Mouse (Mus musculus) midbrain, embryonic 15.5 days (tissue): ENCODE data around the gene Dyx1c1. TPM values are rescaled to one million over a fixed set of nuclear protein-coding genes. Genes with fewer than 3 reads are reported as not detected.

Source experiments
- ATAC-seq: fragments of 200-750 bp; cut with Nextera tagmentation; replicated peaks from 2 replicates; pipeline ENCODE4 v1.8.0; 2017; ENCODE audit warnings: moderate TSS enrichment
- H3K27ac ChIP-seq: fragments of 300-500 bp; sonication (generic); 2 replicates; pipeline ENCODE4 v1.5.1; 2015; ENCODE audit warnings: mild to moderate bottlenecking, inconsistent platforms
- H3K27me3 ChIP-seq: fragments of 300-500 bp; sonication (generic); replicated peaks from 2 replicates; pipeline ENCODE4 v1.6.1; 2015; ENCODE audit warnings: inconsistent platforms
- H3K36me3 ChIP-seq: fragments of 300-500 bp; sonication (generic); replicated peaks from 2 replicates; pipeline ENCODE4 v1.6.1; 2015; ENCODE audit warnings: inconsistent platforms
- H3K4me1 ChIP-seq: fragments of 300-500 bp; sonication (generic); 2 replicates; pipeline ENCODE4 v1.6.1; 2015; ENCODE audit warnings: inconsistent platforms
- H3K4me2 ChIP-seq: fragments of 300-500 bp; sonication (generic); 2 replicates; pipeline ENCODE4 v1.6.1; 2015; ENCODE audit warnings: inconsistent platforms, mild to moderate bottlenecking, moderate library complexity
- H3K4me3 ChIP-seq: fragments of 300-500 bp; sonication (generic); 2 replicates; pipeline ENCODE4 v1.5.1; 2015; ENCODE audit warnings: mild to moderate bottlenecking, inconsistent platforms
- H3K9ac ChIP-seq: fragments of 300-500 bp; sonication (generic); 2 replicates; pipeline ENCODE4 v1.6.1; 2015; ENCODE audit warnings: mild to moderate bottlenecking, inconsistent platforms
- H3K9me3 ChIP-seq: fragments of 300-500 bp; sonication (generic); 2 replicates; pipeline ENCODE4 v1.6.1; 2016; ENCODE audit warnings: inconsistent platforms
- WGBS: fragments of 180-500 bp; shearing (Covaris S2); methylation state at CpG from one replicate; pipeline ENCODE4 v1.1.7; 2015; ENCODE audit warnings: mixed read lengths; 5-methylcytosine and 5-hydroxymethylcytosine counted together
- polyA plus RNA-seq: library from polyadenylated mRNA; unstranded; fragments of >200 nt; fragmentation: Nextera tagmentation; extraction: Ambion mirVana; gene quantifications from 2 replicates; pipeline ENCODE4 v1.2.1, GENCODE M21; 2015

The Dyx1c1 gene
- polyA plus RNA-seq, 1 experiment from 2014 or later = 2.5 TPM

DNA sequence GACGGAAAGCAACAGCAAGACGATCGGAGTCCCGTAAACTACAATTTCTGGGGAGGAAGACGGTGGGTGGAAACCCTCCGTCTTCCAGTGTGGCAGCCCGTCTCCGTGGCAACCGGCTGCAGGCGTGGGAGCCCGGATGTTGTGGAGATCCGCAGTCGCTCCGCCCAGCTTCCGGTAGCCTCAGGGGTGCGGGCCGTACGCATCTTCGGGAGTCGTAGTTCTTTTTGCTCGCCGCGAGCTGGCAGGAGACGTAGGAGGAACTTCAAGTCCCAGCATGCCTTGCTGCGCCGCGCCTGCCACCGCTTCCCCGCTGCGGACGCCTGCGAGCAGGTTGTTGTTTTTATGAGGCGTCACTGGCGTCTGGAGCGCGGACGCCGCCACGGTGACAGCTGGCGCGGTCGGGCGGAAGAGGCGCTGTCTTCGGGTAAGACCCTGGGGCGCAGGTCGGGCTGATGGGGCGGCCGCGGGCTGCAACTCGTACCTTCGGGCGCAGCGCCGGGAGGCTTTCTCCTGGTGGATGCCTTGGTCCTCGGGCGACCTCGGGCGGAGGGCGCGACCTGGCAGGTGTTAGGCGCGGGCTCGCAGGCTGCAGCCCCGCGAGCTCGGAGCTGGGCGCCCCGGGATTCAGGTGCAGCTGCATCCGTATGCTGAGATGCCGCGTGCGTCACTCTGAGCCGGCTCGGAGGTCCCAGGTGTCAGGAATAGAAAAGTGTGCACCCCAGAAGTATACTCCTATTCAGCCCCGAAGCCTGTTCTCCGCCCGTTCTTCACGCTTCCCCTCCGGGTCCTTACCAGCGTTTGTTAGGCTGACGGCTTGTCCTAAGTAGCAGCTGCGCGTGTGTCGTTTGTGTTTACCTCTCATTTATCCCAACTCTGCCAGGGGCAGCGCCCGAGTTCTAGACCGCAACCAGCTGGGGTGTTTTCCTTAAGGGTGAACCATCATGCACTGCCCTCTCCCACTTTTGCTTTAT is 26.9 kb downstream of the Dyx1c1 start, which contains the start of the genes Ccpg1os and Ccpg1:
Gene Ccpg1os, minus strand, starts transcription at position 133 of the 971 bp plus-strand sequence.
Gene Ccpg1, plus strand, starts transcription at position 180 of the 971 bp plus-strand sequence.
- H3K27ac ChIP-seq = peak within 1 kb of the TSS; percentile 90
- ATAC-seq = peak; percentile 100
- peak within 1 kb of the TSS; percentile 82 for H3K4me2 ChIP-seq
- peaks cover 17% of the 10 kb centered on the region for H3K4me1 ChIP-seq
- no peaks in the 10 kb centered on the region for H3K9me3 ChIP-seq
- H3K36me3 ChIP-seq = no peaks in the 10 kb centered on the region
- no peaks in the 10 kb centered on the region for H3K27me3 ChIP-seq
- WGBS = 0% methylated on average over 84 of the region's 88 CpGs
- H3K4me3 ChIP-seq = peak within 1 kb of the TSS; percentile 98
- H3K9ac ChIP-seq = peak within 1 kb of the TSS; percentile 91

DNA sequence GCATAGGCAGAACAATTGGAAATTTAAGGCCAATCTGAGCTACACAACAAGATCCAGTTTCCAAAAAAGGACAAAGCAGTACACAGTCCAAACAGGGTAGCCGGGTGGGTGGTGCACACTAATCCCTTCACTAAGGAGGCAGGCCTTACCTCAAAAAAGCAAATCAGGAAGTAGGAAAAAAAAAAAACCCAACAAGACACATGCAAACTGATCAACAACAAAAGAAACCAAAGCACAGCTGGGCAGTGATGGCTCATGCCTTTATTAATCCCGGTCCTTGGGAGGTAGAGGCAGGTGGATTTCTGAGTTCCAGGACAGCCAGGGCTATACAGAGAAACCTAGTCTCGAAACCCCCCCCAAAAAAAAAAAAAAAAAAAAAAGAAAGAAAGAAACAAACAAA is 29.1 kb downstream of the Dyx1c1 start:
- no peaks in the 10 kb centered on the region for H3K27me3 ChIP-seq
- no peak for ATAC-seq
- no peak overlapping the region for H3K4me2 ChIP-seq
- no peaks in the 10 kb centered on the region for H3K9me3 ChIP-seq
- WGBS = 51% methylated on average over 3 of the region's 3 CpGs
- no peak overlapping the region for H3K27ac ChIP-seq
- no peak overlapping the region for H3K4me3 ChIP-seq
- no peaks in the 10 kb centered on the region for H3K36me3 ChIP-seq
- H3K4me1 ChIP-seq = peaks cover 17% of the 10 kb centered on the region
- no peak overlapping the region for H3K9ac ChIP-seq

DNA sequence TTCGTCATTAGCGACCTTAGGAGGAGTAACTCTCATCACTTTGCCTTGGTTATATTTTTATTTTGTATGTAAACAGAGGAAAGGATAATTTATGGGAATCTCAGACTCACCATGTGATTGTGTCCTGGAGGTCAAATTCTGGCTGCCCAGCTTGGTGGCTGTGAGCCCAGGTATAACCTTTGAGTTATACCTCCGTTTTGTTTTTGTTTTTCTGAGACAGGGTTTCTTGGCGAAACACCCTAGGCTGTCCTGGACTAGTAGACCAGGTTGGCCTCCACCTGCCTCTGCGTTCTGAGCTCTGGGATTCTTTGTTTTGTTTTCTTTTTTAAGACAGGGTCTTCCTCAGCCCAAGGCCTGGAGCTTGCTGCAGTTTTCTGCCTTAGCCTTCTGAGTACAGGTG is 30.1 kb downstream of the Dyx1c1 start:
- 88% methylated on average over 5 of the region's 5 CpGs for WGBS
- H3K9me3 ChIP-seq = no peaks in the 10 kb centered on the region
- ATAC-seq = no peak
- H3K36me3 ChIP-seq = no peaks in the 10 kb centered on the region
- H3K27me3 ChIP-seq = no peaks in the 10 kb centered on the region
- no peak overlapping the region for H3K4me2 ChIP-seq
- H3K9ac ChIP-seq = no peak overlapping the region
- no peak overlapping the region for H3K4me3 ChIP-seq
- H3K4me1 ChIP-seq = peaks cover 17% of the 10 kb centered on the region
- H3K27ac ChIP-seq = no peak overlapping the region

DNA sequence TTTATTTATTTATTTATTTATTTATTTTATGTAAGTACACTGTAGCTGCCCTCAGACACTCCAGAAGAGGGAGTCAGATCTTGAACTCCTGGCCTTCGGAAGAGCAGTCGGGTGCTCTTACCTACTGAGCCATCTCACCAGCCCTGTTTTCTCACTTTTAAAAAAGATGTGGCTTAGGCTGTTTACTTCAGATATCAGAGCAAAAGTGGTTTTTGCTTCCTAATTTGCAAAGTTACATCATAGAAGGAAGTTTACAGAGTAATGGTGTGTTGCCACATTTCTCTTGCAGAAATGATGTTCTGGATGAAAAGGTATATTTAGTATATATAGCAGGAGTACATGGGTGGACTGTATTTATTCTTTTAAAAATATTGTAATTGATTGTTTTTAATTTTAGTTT is 32.8 kb downstream of the Dyx1c1 start:
- H3K9me3 ChIP-seq = no peaks in the 10 kb centered on the region
- no peaks in the 10 kb centered on the region for H3K36me3 ChIP-seq
- WGBS = 95% methylated on average over 2 of the region's 2 CpGs
- no peak overlapping the region for H3K4me2 ChIP-seq
- H3K27ac ChIP-seq = no peak overlapping the region
- H3K4me3 ChIP-seq = no peak overlapping the region
- ATAC-seq = no peak
- H3K4me1 ChIP-seq = peaks cover 5% of the 10 kb centered on the region
- no peak overlapping the region for H3K9ac ChIP-seq
- H3K27me3 ChIP-seq = no peaks in the 10 kb centered on the region

DNA sequence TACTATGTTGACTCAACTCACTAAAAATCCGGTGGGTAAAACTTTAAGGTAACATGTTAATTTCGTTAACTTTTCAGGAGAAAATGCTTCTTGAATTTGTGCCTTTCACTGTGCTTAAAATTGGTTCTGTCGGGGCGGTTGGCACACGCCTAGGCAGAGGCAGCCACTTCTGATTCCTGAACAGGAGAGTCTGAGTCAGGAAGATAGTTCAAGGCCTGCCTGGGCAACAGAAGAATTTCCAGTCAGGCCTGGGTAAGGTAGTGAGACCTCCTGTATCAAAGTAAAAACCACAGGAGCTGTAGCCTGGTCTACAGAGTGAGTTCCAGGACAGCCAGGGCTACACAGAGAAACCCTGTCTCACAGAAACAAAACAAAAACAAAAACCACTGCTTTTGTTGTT is 34.0 kb downstream of the Dyx1c1 start:
- Histone ChIP-seq H3K4me3 (no peak overlapping the region), H3K36me3 (no peaks in the 10 kb centered on the region), H3K9me3 (no peaks in the 10 kb centered on the region), H3K4me2 (no peak overlapping the region), H3K4me1 (no peaks in the 10 kb centered on the region), H3K27ac (no peak overlapping the region), H3K27me3 (no peaks in the 10 kb centered on the region), H3K9ac (no peak overlapping the region)
- ATAC-seq = no peak
- 90% methylated on average over 5 of the region's 5 CpGs for WGBS

DNA sequence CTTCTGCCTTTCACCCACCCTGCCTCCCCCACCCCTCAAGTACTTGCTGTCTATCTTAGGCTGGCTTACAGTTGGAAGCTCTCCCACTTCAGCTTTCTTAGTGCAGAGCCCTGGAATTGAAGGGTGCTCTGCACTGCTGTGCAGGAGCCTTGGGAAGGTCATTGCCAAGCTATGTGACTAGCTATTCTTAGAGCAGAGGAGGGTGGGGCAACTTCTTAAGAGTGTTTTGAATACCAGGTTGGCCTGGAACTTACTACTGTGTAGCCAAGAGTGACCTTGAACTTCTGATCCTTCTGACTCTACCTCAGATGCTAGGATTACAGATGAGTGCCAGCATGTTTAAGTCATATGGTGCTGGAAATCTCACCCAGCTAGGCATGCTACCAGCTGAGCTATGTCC is 37.6 kb downstream of the Dyx1c1 start:
- H3K36me3 ChIP-seq = peaks cover 14% of the 10 kb centered on the region; the same call in 1 of the 2 replicates
- ATAC-seq = no peak
- no peaks in the 10 kb centered on the region for H3K27me3 ChIP-seq
- no peaks in the 10 kb centered on the region for H3K4me1 ChIP-seq
- no peak overlapping the region for H3K27ac ChIP-seq
- no peak overlapping the region for H3K9ac ChIP-seq
- no peaks in the 10 kb centered on the region for H3K9me3 ChIP-seq
- no peak overlapping the region for H3K4me3 ChIP-seq
- no peak overlapping the region for H3K4me2 ChIP-seq

DNA sequence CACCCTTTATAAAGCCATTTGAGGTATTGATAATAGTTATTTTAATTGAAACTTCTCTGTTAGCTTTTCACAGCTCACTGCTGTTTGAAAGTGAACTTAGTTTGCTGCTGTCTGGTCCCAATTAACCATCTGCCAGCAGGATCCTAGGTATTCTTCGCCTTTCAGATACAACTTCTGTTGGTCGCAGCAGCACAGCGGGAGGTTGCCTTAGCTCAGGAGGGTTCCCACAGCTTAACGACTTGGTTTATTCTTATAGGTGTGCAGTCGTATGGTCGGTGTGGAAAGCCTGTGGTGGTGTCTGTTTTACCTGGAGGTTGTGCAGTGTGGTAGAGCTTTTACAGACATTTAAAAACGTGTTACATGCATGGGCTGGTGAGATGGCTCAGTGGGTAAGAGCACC is 38.2 kb downstream of the Dyx1c1 start:
- Histone ChIP-seq H3K4me3 (no peak overlapping the region), H3K4me2 (no peak overlapping the region), H3K9me3 (no peaks in the 10 kb centered on the region), H3K27me3 (no peaks in the 10 kb centered on the region), H3K36me3 (peaks cover 19% of the 10 kb centered on the region; the same call in 1 of the 2 replicates), H3K9ac (no peak overlapping the region), H3K27ac (no peak overlapping the region), H3K4me1 (no peaks in the 10 kb centered on the region)
- no peak for ATAC-seq
- 62% methylated on average over 7 of the region's 7 CpGs for WGBS

DNA sequence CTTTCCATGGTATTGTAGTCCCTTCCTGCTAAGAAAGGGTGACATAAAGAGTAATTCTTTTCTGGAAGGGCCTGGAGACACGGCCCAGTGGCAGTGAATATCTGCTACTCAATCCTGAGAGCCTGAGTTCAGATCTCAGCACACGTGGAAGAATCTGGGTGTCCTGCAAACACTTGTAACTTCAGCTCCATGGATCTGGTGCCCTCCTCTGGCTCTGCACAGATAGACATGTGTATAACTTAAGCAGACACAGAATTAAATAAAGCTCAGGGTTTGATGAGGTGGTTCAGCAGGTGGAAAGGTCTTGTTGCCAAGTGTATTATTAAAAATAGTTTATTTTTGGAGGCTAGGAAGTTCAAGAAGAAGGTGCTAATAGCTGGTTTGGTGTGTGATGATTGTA is 41.9 kb downstream of the Dyx1c1 start:
- H3K27me3 ChIP-seq = no peaks in the 10 kb centered on the region
- WGBS = 63% methylated on average over 2 of the region's 2 CpGs
- no peaks in the 10 kb centered on the region for H3K4me1 ChIP-seq
- H3K4me3 ChIP-seq = no peak overlapping the region
- no peak for ATAC-seq
- no peak overlapping the region for H3K4me2 ChIP-seq
- peaks cover 28% of the 10 kb centered on the region for H3K36me3 ChIP-seq
- no peak overlapping the region for H3K9ac ChIP-seq
- H3K9me3 ChIP-seq = no peaks in the 10 kb centered on the region
- no peak overlapping the region for H3K27ac ChIP-seq

DNA sequence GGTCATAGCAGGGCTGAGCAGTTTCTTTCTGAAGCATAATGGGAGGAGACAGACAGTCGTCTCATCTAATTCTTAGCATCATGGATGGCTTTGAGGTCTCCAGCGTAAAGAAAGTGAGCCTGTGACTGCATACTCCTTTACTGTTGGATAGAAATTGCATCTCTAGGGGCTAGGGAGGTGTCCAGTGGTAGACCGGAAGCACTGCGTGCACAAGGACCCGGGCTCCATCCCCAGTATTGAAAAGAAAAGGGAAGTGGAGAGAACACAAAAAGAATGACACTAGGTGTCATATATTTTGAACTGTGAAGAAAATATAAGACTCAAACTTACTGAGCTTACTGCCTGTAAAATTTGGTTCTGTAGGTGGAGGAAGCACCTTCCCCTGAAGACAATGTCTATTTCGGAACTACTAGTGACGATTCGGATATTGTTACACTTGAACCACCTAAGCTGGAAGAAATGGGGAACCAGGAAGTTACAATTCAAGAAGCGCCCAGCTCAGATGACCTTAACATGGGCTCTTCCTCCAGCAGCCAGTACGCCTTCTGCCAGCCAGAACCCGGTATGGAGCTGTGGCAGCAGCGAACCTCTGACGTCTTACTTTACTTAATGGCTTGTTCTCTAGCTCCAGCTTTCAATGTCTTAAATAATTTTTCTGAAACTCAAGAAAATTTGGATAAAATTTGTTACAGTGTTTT is 42.9 kb downstream of the Dyx1c1 start:
- H3K4me1 ChIP-seq = no peaks in the 10 kb centered on the region
- H3K4me3 ChIP-seq = no peak overlapping the region
- no peak overlapping the region for H3K4me2 ChIP-seq
- H3K27me3 ChIP-seq = no peaks in the 10 kb centered on the region
- H3K9me3 ChIP-seq = no peaks in the 10 kb centered on the region
- no peak overlapping the region for H3K27ac ChIP-seq
- no peak overlapping the region for H3K9ac ChIP-seq
- ATAC-seq = no peak
- H3K36me3 ChIP-seq = peaks cover 37% of the 10 kb centered on the region
- WGBS = 90% methylated on average over 13 of the region's 13 CpGs

DNA sequence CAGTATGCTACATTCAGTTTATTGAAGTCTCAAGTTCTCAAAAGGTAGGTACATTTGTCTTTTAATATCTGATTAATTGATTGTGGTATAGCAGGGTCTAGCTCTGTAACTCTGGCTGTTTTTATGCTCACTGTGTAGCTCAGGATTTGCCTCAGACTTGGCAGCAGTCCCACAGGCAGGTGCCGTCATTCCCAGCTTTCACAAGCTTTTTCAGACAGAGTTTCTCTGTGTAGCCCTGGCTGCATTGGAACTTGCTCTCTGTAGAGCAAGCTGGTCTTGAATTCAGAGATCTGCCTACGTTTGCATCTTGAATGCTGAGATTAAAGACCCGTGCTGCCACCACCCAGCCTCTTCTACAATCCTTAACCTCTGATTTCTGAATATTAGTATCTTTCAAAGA is 43.6 kb downstream of the Dyx1c1 start:
- ATAC-seq = no peak
- Histone ChIP-seq H3K36me3 (peaks cover 37% of the 10 kb centered on the region), H3K9me3 (no peaks in the 10 kb centered on the region)

DNA sequence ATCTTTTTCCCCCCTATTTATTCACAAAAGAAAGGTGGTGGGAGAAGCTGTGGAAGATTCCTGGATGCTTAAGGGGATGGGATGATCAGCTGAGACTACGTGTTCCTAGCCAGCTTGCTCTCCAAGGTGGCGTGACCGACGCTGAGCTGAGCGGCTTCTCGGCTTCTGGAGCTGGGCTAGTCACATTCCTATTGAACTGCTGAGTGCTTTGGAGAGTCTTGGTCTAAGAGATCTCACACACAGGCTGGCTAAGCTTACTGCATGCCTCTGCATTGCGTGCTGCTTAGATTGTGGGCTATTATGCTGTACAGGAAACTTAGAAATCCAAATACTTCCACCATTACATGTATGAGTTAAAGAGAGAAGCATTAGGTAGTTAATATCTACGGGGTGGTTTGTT is 45.5 kb downstream of the Dyx1c1 start:
- Histone ChIP-seq H3K9me3 (no peaks in the 10 kb centered on the region), H3K9ac (no peak overlapping the region), H3K27me3 (no peaks in the 10 kb centered on the region), H3K4me1 (no peaks in the 10 kb centered on the region), H3K4me2 (no peak overlapping the region), H3K4me3 (no peak overlapping the region), H3K27ac (no peak overlapping the region), H3K36me3 (peaks cover 44% of the 10 kb centered on the region)
- no peak for ATAC-seq
- WGBS = 87% methylated on average over 8 of the region's 8 CpGs

More for the DNA sequence above, 43.6 kb downstream of the Dyx1c1 start:
- Histone ChIP-seq H3K4me3 (no peak overlapping the region), H3K27me3 (no peaks in the 10 kb centered on the region), H3K4me1 (no peaks in the 10 kb centered on the region), H3K27ac (no peak overlapping the region), H3K9ac (no peak overlapping the region), H3K4me2 (no peak overlapping the region)
- WGBS = 66% methylated on average over 3 of the region's 3 CpGs

DNA sequence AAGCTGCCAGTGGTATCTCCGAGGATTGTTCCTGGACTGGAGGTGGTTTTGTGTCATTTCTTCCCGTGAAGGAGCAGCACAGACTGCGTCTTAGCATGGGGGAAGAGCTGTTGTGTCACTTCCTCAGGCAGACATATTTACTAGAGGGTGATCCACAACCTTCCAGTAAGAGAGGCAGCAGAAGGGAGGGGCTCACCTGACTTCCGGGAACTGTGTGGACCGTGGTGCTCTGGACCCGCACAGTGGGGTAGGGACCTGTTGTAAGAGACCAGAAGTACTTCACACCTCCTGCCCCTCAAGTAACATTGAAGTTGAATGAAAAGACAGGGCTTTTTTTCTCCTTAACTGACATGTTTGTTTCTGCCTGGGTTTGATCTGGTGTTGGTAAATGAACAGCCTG is 46.5 kb downstream of the Dyx1c1 start:
- H3K27ac ChIP-seq = no peak overlapping the region
- no peak overlapping the region for H3K9ac ChIP-seq
- H3K9me3 ChIP-seq = no peaks in the 10 kb centered on the region
- H3K27me3 ChIP-seq = no peaks in the 10 kb centered on the region
- H3K36me3 ChIP-seq = peaks cover 43% of the 10 kb centered on the region
- no peaks in the 10 kb centered on the region for H3K4me1 ChIP-seq
- H3K4me3 ChIP-seq = no peak overlapping the region
- H3K4me2 ChIP-seq = no peak overlapping the region
- ATAC-seq = no peak
- WGBS = 86% methylated on average over 6 of the region's 6 CpGs
